Mouse (Mus musculus) MEL-GATA-1-ER (cell line): ENCODE results near the gene Ankrd63.

ENCODE experiments used
- DNase-seq: peaks from one replicate; pipeline ENCODE4 v3.0.0-alpha.2; 2012; ENCODE audit warnings: low read depth; ENCODE audit errors: extremely low read depth

The Ankrd63 gene

DNA sequence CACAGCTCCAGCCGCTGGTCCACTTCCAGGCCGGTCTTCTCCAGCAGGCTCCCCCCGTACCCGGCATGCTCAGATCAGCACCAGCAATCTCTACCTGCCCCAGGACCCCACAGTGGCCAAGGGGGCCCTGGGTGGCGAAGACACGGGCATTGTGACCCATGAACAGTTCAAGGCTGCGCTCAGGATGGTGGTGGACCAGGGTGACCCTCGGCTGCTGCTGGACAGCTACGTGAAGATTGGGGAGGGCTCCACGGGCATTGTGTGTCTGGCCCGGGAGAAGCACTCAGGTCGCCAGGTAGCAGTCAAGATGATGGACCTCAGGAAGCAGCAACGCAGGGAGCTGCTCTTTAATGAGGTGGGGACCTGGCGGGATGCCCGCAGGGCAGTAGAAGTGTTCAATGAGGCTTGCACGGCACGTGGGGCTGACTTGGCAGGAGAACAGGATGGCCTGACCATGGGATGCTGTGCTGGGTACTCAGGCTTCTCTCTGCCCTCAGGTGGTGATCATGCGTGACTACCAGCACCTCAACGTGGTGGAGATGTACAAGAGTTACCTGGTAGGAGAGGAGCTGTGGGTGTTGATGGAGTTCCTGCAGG is 10.3 kb downstream of the Ankrd63 start:
- no peak for DNase-seq

DNA sequence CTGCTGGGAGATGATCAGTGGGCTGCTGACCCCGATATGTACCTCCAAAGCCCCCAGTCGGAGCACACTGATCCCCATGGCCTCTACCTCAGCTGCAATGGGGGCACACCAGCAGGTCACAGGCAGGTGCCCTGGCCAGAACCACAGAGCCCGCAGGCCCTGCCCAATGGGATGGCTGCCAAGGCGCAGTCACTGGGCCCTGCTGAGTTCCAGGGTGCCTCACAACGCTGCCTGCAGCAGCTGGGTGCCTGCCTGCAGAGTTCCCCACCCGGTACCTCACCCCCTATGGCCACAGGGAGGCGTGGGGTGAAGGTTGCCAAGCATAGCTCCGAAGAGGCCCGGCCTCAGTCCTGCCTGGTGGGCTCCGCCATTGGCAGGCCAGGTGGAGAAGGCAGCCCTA is 13.9 kb downstream of the Ankrd63 start:
- DNase-seq: no peak

DNA sequence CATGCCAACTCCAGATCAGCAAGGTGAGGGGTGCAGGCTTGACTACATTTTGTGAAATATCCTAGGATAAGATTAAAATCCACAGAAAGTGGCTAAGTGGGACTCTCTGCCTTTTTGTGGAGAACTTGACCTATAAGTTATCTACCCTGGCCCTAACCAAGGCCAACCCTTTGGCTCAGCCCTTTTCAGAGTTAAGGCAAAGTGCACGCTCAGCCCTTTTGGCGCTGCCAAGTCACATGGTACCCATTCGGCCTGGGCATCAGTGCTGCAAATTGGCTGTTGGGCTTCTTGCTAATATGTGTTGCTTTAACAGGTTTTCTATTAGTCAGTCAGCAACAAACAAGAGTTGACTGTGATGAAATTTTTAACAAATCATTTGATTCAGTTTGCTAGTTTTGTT is 16.0 kb downstream of the Ankrd63 start:
- DNase-seq: no peak

DNA sequence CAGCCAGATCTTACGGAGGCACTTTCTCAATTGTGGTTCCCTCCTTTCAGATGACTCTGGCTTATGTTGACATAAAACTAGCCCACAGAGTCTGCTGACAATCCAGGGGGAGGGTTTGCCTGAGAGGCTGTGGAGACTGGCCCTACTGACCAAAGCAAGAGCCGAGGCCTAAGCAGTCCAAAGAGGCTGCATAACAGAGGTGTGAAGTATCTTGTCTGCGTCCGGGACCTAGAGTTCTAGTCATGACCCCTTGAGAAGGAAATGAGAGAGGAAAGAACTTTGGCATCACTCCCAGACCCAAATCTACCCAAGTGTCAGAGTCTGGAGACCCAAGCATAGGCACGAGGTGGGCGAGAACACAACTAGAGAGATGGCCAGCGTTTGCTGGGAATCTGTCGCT is 17.1 kb downstream of the Ankrd63 start:
- DNase-seq: no peak

DNA sequence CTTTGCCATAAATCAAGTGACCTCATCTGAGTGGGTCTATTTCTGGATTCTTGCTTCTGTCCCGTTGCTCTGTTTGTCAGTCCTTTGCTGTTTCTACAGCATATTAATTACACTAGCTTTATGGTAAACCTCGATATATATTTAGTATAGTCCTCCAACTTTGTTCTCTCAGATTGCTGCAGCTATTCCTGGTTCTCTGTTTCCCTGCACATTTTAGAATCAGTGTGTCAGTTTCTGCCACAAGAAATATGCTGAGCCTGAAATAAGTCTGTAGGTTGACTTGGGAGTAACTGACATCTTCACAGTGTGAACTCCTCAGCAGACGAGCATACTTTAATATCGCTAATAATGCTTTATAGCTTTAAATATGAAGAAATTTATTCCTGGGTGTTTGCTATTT is 18.7 kb downstream of the Ankrd63 start:
- DNase-seq: no peak

DNA sequence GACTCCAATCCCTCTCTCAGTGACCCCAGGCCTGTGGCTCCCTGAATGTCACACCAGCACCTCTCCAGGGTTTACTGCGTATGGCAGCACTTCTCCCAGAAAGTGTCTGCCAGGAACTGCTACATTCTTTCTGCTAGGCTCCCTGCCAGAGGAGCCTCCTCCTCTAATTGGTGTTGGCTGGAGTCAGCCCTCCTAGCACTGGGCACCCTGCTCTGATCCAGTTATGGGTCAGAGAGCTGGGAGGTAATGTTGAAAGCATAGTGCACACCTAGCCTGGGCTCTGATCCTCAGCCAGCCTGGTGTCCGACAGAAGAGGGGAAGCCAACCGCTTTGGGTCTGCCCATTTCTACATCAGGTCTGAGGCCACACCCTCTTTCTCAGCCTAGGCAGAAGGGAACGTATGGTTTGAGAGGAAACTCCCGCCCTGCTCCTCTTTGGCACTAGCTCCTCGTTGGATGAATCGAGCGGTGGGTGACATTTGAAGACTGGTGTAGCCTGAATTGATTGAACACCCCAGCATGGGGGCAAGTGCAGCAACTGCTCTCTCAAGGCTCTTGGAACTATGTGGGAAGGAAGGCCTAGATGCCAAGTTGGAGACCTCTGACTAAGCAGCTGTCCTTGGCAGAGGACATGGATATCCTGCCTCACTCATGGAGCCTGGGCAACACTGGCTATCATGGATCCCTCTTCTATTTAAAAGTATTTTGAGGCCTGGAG is 21.1 kb downstream of the Ankrd63 start:
- no peak for DNase-seq

DNA sequence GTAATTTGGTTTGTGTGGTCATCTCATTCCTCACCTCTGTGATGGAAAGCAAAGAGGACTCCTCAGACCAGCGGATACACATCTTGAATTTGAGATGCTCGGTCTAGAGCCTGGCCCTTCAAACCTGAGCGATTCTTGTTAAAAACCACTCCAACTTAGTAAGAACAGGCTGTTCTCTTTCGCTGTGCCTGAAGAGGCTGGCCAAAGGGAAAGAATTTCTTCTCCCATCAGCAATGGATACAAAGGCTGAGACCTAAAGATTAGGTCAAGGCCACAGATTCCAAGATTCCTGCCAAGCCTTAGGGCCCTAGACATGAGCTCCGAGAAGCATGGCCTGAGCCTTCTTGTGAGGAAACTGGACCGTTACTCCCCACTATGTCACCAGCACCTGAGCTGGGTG is 22.8 kb downstream of the Ankrd63 start:
- no peak for DNase-seq

DNA sequence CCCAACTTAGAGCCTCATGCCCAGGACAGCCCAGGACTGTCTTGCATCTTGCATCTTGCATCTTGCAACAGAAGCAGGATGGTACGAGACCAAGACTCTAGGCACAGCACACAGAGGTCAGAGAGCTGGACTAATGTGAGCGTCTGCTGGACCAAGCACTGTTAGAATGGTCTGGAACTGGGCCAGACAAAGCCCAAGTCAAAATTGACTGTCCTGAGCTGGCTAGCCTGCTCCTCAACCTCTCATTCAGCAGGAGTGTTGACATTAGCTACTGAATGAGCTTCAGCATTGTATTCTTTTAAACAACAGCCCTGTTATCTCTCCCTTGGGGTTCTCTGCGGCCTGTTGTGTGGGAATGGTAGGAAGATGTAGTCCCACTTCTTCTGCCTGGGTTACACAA is 24.2 kb downstream of the Ankrd63 start:
- DNase-seq: no peak

DNA sequence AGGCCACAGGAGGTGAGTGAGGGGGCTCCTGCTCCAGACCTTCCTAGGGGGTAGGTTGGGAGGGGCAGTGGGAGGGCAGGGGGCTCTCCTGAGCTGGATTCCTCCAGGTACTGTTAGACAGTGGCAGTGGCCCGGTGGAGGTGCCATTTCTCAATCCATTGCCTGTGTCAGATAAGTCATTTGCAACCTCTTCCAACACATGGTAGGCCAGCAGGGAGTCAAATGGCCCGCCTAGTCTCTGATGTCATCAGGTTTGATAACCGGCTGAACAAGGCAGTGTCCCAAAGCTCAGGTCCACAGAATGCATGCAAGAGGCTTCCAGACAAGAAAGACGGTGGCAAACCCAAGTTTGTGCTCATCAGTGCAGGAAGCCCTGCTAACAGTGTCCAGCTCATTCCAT is 25.9 kb downstream of the Ankrd63 start:
- DNase-seq: no peak

DNA sequence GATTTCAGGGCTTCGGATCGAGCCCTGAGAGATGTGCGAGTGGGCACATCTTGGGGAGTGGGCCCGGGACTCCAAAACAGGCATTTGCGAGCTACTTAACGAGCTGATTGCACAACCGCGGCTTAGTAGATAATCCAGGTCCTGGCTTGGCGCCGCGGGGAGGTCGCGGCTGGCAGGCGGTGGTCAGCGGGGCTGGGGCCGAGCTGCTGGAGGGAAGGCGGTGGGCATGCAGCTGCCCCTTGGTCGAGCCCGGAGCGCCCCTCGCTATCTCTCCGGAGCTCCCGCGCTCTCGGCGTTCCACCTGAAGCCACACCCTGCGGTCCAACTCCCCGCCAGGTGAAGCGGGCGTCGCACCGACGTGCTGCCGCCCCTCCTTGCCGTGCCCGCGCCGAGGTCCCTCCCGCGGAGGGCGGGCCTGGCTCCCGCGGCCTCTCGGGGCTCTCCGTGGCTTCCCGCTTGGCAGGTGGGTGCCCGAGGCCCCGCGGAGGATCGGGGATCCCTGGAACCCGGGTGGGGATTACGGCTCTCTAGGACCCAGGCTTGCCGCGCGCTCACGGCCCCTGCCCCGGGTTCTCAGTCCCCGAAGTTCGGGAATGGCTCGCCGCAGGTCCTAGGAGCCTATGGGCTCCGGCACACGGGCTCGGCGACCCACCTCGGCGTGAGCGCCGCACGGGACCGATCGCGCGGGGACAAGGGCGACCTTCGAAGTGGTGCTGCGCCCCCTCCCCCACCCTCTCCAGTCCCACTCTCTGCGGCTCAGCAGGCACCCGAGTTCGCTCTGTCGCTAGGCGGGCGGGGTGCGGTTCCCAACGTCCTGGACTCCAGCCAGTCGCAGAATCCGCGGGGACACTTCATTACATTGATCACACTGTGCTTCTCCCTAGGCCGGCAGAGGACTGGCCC is 26.7 kb downstream of the Ankrd63 start:
- no peak for DNase-seq

DNA sequence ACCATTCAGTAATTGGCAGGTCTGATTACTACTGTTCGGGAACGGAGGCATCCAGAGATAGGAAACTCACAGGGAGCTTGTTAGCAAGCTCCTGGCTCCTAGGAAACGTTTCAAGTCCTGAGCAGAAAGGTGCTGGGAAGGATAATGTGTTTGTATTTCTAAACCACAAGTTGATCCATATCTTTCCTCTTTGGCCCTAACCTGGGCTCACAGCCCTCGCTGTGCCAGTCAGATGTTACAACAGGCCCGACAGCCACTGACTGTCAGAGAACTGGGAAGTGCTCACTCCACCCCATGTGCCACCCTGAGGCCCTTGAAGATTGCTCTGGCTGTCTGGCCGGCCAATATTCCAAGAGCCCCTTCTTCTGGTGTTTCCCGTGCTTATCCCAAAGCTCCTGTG is 29.3 kb downstream of the Ankrd63 start:
- DNase-seq: no peak

DNA sequence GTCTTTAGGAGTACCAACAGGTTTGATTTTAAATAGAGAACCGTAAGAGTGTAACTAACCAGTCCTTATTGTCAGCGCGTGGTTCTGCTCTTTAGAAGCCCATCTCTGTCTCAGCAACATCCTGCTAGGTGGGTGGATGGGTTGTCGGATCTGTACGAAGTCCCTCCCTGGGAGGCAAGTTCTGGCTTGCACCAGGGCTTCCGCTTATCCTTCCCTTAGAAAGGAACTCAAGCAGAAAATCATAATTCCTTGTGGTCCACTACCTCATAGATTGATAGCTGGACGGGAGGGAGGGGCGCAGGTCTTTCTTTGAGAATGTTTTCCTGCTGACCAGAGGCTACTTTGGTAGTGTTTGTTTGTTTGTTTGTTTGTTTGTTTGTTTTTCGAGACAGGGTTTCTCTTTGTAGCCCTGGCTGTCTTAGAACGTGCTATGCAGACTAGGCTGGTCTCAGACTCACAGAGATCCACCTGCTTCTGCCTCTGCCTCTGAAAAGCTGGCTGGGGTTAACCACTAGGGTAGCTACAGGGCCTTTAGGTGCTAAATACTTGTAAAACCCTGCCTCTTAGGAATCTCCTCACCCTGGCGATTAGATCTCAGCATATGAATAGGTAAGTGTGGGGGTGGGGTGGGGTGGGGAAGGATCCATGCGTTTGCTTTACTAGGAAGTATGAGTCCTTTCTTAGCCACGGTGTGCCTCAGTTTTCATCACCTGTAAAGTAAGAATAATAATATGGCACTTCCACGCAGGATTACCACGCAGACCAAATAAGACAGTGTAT is 29.9 kb downstream of the Ankrd63 start:
- DNase-seq: no peak

DNA sequence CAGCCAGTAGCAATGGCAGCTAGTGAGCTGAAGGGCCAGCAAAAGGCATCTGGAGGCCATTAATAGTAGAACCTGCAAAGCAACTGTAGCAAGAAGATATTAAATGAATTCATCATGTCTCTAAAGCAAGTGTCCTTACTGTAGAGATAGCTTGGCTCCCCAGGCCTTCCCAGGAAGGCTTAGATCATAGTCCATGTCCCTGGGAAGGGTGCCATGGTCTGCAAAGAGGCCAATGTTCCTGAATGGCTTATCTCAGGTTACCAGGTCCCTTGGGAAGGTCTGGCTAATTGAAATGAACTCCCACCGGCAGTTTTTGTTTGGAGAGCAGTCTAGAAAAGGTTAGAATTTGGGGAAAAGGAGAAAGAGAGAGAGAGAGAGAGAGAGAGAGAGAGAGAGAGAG is 32.0 kb downstream of the Ankrd63 start:
- no peak for DNase-seq

DNA sequence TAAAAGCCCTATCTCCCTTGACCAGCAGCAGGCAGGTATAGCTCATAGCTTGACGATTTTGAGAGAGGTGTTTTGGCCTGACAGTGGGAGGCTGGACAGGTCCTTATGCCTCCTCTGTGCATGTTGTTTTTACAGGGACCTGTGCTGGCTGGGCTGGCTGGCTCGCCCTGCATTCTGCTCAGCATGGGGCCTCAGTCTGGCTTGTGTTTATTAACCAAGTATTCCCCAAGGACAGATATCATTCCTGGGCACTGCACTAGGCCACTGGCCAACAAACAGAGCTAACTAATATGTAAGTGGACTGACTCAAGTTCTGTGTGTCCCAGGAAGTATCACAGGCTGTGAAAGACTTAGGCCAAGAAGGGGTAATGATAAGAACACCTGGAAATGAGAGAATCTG is 34.0 kb downstream of the Ankrd63 start:
- no peak for DNase-seq

DNA sequence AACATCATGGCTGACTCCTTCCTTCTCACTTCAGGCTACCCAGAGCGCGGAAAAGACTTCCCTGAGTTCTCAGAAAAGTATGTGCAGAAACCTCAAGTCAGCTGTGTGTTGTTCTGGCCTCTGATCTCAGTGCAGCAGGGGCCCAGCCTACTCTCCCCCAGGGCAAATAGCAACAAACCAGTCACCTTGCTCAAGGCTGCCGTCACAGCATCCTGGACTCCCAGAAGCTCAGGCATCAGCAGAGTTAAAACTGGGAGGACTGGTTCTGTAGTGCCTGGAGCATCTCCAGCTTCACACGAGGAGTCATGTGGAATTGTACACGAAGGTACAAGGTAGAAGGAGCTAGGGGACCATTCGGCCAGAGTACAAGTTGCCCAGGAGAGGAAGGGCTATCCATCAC is 34.5 kb downstream of the Ankrd63 start:
- no peak for DNase-seq

DNA sequence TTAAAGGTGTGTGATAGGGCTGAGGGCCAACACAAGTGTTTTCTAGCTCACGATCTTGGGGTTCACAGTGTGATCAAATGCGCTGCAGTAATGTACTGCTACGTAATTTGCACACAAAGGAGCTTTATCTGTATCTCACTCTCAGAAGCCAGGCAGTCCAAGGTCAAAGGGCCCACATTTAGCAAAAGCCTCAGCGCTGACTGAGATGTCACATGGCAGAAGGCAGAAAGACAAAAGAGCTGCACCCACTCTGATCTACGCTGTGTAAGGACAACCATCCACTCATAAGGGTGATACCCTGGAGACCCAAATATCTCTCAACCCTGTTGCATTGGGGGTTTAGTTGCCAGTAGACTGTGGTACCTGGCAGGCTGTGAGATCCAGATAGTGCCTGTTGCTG is 36.6 kb downstream of the Ankrd63 start:
- DNase-seq: no peak

DNA sequence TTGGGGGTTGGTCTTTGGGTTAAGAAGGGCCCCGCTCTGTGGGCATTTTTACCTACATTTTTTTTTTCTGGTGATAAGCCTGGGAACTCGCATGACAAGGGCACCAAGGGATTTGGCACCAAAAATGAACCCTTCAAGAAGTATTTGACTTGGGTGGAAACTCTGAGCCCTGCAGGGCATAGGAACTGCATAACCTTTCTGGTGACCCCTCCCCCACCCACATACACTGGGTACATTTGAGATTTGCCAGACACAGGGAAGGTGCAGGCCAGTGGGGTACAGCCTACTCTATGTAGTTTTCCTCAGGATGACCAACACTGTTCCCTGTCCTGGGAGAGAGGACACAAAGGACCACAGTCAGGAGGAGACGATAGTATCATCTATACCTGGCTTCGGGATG is 38.1 kb downstream of the Ankrd63 start:
- DNase-seq: no peak

DNA sequence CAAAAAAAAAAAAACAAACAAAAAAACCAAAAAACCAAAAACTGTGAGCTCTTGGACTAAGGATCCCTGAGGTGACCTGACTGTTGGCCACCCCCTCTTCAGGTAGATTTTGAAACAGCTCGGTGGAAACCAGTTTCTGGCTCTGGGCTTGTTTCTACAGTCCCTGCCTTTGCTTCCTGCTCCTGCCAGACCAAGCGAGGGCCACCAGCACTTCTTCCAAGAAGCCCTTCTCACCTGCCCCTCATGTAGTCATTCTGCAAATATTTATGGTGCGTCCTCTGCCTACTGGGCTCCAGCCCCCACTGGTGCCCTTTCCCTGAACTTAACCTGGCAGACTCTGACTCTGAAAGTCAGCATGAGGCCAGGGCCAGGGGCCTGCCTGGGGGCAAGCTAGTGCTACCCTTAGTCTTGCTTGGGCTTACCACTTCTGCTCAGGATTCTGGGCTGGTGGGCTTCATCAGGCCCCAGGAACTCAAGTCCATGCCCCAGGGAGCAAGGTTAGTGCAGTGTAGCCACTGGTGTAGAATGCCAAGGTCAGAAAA is 38.7 kb downstream of the Ankrd63 start:
- DNase-seq: no peak

DNA sequence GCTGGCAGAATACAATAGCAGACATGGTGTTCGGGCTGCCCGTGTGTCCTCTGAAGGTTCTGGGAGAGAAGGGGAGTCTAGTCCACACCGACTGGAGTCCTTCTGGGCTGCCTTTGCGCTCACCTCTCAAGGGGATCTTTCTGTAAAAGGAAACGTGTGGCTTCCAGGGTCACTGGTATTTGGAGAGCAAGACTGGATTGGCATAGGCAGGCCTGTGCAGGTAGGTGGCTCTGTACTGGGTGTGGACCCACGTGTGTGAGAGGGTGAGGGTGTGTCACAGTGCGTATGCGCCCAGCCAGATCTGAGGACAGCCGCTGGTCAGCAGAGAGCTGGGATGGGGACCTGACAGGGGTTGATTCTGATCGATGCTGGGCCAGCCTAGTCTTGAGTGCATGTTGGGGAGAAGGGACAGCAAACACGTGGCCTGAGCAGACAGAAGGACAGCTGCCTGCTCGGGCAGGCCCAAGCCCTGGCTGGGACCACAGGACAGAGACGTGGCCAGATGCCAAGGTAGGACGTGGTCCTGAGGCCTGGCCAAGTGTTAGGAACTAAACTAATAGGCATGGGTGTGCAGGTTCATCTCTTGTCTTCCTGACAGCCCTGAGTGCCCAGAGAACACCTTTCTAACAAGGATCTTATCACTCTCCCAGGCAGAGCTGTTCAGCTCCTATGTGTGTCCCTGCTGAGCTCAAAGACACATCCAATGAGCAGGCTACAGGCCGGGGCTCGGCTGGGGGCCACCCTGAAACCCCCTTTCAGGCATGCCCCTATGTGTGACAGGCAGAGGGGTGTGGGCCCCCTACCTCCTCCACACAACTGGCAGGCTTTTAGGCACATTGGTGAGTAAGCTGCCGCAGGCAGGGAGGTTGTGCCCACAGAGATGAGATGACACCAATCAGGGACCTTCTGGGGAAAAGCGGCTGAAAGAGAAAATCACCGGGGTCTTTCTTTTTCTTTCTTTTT is 39.7 kb downstream of the Ankrd63 start:
- no peak for DNase-seq
